Mouse (Mus musculus) brain, adult 10 weeks (tissue): Measurements from ENCODE around the gene Pmm1. TPM values are rescaled to one million over a fixed set of nuclear protein-coding genes. Genes with fewer than 3 reads are reported as not detected.

ENCODE experiments used
- polyA plus RNA-seq: library from polyadenylated mRNA; stranded (reverse); fragments of 350-450 nt; fragmentation: Illumina TruSeq; extraction: RNeasy Lipid Tissue Mini Kit (QIAGEN cat#74804); gene quantifications from one replicate; pipeline ENCODE4 v1.2.3, GENCODE M21; 2015; ENCODE audit warnings: low read depth, low replicate concordance

Gene Pmm1
- polyA plus RNA-seq, result 214 TPM

DNA sequence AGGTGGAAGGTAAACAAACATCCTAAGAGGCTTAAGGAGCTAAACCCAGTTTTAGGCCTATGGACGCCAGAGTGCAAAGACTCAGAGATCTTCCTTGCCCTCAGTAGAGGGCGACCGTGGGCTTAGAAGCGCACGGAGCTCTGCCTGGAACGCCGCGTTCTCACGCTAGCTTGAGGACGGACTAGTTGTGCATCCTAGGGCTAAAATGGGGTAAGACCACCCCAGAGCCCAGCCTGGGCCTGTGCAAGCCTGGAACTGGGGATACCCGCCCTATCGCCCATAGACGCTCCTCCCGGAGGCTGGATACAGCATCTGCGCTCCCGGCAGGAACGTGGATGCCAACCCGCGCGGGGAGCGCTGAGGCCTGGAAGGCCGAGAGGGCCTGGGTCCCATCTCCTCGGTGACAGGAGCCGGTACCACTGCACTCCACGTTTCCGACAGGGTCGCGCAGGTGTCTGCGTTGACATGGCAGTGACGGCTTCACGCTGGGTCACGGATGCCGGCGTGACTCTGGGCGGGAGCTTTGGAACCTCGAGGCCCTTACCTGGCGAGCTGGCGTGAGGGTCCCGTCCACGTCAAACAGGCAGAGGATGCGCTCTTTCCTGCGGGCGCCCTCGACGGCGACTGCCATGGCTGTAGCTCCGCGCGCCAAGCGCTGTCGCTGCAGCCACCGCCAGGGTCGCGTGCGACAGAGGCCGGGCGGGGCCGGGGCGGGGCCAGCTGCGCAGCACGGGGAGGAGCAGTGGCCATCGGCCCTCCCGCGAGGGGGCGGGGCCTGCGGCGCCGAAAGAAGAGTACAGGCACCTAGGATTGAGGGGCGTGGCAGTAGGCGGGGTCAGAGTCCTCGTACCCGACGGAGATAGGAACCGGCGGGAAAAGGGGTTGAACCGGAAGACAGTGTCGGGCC lies at the start of gene Pmm1:
Gene Pmm1, minus strand, starts transcription at position 760 of the 907 bp plus-strand sequence.

DNA sequence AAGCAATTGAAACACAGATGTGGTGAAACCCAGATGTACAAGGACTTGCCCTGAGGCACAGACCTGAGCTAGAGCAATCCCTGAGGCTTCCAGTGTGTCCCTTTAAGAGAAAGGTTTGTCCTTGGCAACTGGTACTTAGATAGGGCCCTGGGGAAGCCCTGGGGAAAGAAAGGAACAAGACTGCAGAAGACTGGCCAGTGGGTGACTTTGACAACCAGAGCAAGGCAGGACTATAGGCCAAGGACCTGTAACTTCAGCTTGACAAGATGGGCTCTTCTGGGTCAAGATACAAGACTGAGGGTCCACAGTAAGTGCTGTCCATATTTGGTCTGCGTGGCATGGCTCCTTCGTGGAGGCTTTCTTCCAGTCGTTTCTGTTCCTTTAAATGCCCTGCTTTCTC lies 26.9 kb upstream of the Pmm1 start, which contains the start of gene Xrcc6:
Gene Xrcc6, plus strand, starts transcription at position 190 of the 400 bp plus-strand sequence.

DNA sequence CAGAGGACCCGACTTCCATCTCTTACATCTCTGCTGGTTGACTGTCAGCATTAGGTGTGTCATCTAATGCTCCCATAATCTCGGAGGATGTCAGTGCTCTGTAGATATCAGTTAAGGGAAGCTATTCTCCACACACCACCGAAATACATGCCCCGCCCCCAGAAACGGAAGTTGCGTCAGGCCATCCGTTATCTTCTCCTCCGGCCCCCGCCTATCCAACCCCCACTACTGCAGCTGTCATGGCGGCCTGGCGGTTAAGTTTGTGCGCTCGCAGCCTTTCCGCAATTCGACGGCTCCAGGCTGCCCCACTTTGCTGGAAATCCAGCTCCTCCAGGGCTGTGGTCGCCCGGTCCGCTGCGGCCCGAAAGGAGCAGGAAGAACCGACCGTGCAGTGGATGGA lies 19.6 kb upstream of the Pmm1 start, which contains the start of gene 1700029P11Rik:
Gene 1700029P11Rik, plus strand, starts transcription at position 220 of the 400 bp plus-strand sequence.

DNA sequence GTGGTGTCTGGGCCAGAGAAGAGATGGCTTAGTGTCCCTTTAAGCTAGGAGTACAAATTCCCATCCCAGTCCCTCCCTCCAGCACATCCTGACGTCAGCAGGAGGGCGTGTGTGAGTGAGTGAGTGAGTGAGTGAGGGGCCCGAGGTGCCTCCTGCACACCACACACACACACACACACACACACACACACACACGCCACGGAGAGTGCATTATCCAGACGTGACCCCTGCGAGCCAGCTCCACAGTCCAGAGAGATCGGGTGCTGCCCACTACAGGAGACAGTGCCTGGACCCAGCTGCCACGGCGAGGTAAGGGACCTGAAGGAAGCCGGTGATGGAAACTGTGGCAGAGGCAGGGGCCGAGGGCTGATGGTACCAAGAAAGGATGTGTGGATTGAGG lies 24.1 kb downstream of the Pmm1 start, which contains the start of gene Csdc2:
Gene Csdc2, plus strand, starts transcription at position 81 of the 400 bp plus-strand sequence.

DNA sequence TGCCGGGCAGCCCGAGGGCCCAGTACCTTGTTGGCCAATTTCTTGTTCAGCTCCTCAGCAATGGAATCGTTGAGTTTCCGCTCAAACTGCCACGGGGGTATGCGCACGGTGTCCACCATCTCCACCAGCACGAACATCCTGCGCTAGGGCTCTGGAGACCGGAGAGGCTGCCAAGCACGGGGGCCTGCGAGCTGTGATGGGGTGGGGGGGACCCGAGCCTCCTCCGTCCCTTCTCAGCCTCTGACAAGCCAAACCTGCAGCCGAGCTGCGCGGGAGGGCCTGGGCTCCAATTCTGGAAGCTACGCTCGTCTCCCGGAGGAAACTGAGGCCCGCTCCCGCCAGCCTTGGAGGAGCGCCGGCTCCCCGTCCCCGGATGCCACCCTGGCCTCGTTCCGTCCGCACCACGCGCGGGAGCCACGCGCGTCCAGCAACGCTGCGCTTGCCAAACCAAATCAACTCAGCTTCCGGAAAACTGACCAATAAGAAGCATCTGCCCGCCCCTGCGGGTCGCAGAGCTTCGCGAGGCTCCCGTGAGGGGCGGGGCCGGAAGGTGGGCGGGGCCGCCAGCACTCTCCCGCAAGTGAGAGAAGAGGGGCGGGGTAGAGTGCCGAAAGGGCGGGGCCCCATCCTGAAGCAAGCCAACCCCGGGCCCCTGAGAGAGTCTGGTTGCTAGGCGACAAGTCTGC lies 34.8 kb downstream of the Pmm1 start, which contains the start of gene Polr3h:
Gene Polr3h, minus strand, starts transcription at position 481 of the 686 bp plus-strand sequence.

Other genes with a start within 250 kb of the Pmm1 start
- 78.6 TPM for gene Zc3h7b, start 215.9 kb downstream of the Pmm1 start, polyA plus RNA-seq
- gene Rangap1, start 215.4 kb downstream of the Pmm1 start, polyA plus RNA-seq, result 167 TPM
- 237 TPM for gene Tef, start 158.5 kb downstream of the Pmm1 start, polyA plus RNA-seq
- gene Tob2, start 102.1 kb downstream of the Pmm1 start, polyA plus RNA-seq, result 12.8 TPM
- gene Phf5a, start 89.0 kb downstream of the Pmm1 start, polyA plus RNA-seq, result 53.3 TPM
- gene Aco2, start 88.6 kb downstream of the Pmm1 start, polyA plus RNA-seq, result 459 TPM
- gene Polr3h, start 34.7 kb downstream of the Pmm1 start, polyA plus RNA-seq, result 55.3 TPM
- gene Csdc2, start 24.2 kb downstream of the Pmm1 start, polyA plus RNA-seq, result 101 TPM
- not detected for gene 1700029P11Rik, start 19.6 kb upstream of the Pmm1 start, polyA plus RNA-seq
- gene Xrcc6, start 26.9 kb upstream of the Pmm1 start, polyA plus RNA-seq, result 28.4 TPM
- 118 TPM for gene Desi1, start 72.9 kb upstream of the Pmm1 start, polyA plus RNA-seq
- gene Snu13, start 86.7 kb upstream of the Pmm1 start, polyA plus RNA-seq, result 244 TPM
- gene 4930407I10Rik, start 98.2 kb upstream of the Pmm1 start, polyA plus RNA-seq, result not detected
- gene Mei1, start 109.1 kb upstream of the Pmm1 start, polyA plus RNA-seq, result 2.7 TPM
- 12.6 TPM for gene Ccdc134, start 167.0 kb upstream of the Pmm1 start, polyA plus RNA-seq
- 117 TPM for gene Srebf2, start 186.3 kb upstream of the Pmm1 start, polyA plus RNA-seq